Mouse (Mus musculus): ENCODE measurements around the gene Bcas1.
"Not testable (repeated sequence)": the region's sequence is repeated elsewhere in the genome, so short reads cannot be mapped to it uniquely, and the experiment has no call there.

The Bcas1 gene

GRCm38 (mm10) chr2:170427704-170428103, at the start of gene Bcas1:
Gene Bcas1, minus strand, starts transcription at chr2:170427845.
- no peak for DNase-seq (ENCODE audit: low read depth, low spot score)

- no peak for DNase-seq (ENCODE audit: low read depth, low spot score)
Observed at GRCm38 (mm10) chr2:170476643-170477042, 49.0 kb upstream of the Bcas1 start.

GRCm38 (mm10) chr2:170476215-170476614, 48.6 kb upstream of the Bcas1 start:
- DNase-seq (ENCODE audit: low read depth, low spot score), result no peak

- no peak for DNase-seq (ENCODE audit: low read depth, low spot score)
Observed at GRCm38 (mm10) chr2:170475164-170475563, 47.5 kb upstream of the Bcas1 start.

GRCm38 (mm10) chr2:170474125-170474524, 46.5 kb upstream of the Bcas1 start:
- no peak for DNase-seq (ENCODE audit: low read depth, low spot score)

GRCm38 (mm10) chr2:170470591-170470990, 42.9 kb upstream of the Bcas1 start:
- no peak for DNase-seq (ENCODE audit: low read depth, low spot score)

GRCm38 (mm10) chr2:170469616-170470308, 42.1 kb upstream of the Bcas1 start:
- DNase-seq (ENCODE audit: low read depth, low spot score), result no peak

GRCm38 (mm10) chr2:170468009-170468408, 40.4 kb upstream of the Bcas1 start:
- no peak for DNase-seq (ENCODE audit: low read depth, low spot score)

- no peak for DNase-seq (ENCODE audit: low read depth, low spot score)
Observed at GRCm38 (mm10) chr2:170464817-170465216, 37.2 kb upstream of the Bcas1 start.

GRCm38 (mm10) chr2:170461652-170462051, 34.0 kb upstream of the Bcas1 start:
- no peak for DNase-seq (ENCODE audit: low read depth, low spot score)

- DNase-seq (ENCODE audit: low read depth, low spot score), result no peak
Observed at GRCm38 (mm10) chr2:170459805-170460204, 32.2 kb upstream of the Bcas1 start.

- no peak for DNase-seq (ENCODE audit: low read depth, low spot score)
Observed at GRCm38 (mm10) chr2:170459183-170459582, 31.5 kb upstream of the Bcas1 start.

- not testable (repeated sequence) for DNase-seq (ENCODE audit: low read depth, low spot score)
Observed at GRCm38 (mm10) chr2:170453809-170454208, 26.2 kb upstream of the Bcas1 start.

GRCm38 (mm10) chr2:170450933-170451332, 23.3 kb upstream of the Bcas1 start:
- peak; percentile 59 for DNase-seq (ENCODE audit: low read depth, low spot score)

GRCm38 (mm10) chr2:170447651-170448050, 20.0 kb upstream of the Bcas1 start:
- DNase-seq (ENCODE audit: low read depth, low spot score), result no peak

- DNase-seq (ENCODE audit: low read depth, low spot score), result no peak
Observed at GRCm38 (mm10) chr2:170446843-170447383, 19.3 kb upstream of the Bcas1 start.

GRCm38 (mm10) chr2:170445861-170446260, 18.2 kb upstream of the Bcas1 start:
- no peak for DNase-seq (ENCODE audit: low read depth, low spot score)

- no peak for DNase-seq (ENCODE audit: low read depth, low spot score)
Observed at GRCm38 (mm10) chr2:170442535-170442934, 14.9 kb upstream of the Bcas1 start.

GRCm38 (mm10) chr2:170438782-170439181, 11.1 kb upstream of the Bcas1 start:
- no peak for DNase-seq (ENCODE audit: low read depth, low spot score)

- DNase-seq (ENCODE audit: low read depth, low spot score), result no peak
Observed at GRCm38 (mm10) chr2:170436204-170436603, 8.6 kb upstream of the Bcas1 start.

- DNase-seq (ENCODE audit: low read depth, low spot score), result no peak
Observed at GRCm38 (mm10) chr2:170432152-170432551, 4.5 kb upstream of the Bcas1 start.

GRCm38 (mm10) chr2:170428966-170429365, 1.3 kb upstream of the Bcas1 start:
- no peak for DNase-seq (ENCODE audit: low read depth, low spot score)

GRCm38 (mm10) chr2:170424131-170424530, 3.5 kb downstream of the Bcas1 start:
- no peak for DNase-seq (ENCODE audit: low read depth, low spot score)

- no peak for DNase-seq (ENCODE audit: low read depth, low spot score)
Observed at GRCm38 (mm10) chr2:170421924-170422323, 5.7 kb downstream of the Bcas1 start.

Data from retina, postnatal 7 days (tissue).